Mouse (Mus musculus) embryonic facial prominence, embryonic 10.5 days (tissue): Measurements from ENCODE around the gene Vps18. TPM values are rescaled to one million over a fixed set of nuclear protein-coding genes. Genes with fewer than 3 reads are reported as not detected.

Experiments used
- DNase-seq: peaks from one replicate; pipeline ENCODE4 v3.0.0-alpha.2; 2017; ENCODE audit warnings: low spot score
- H3K27ac ChIP-seq: fragments of 300-500 bp; sonication (generic); replicated peaks from 2 replicates; pipeline ENCODE4 v1.5.1; 2016; ENCODE audit warnings: mild to moderate bottlenecking
- H3K27me3 ChIP-seq: fragments of 300-500 bp; sonication (generic); replicated peaks from 2 replicates; pipeline ENCODE4 v1.6.1; 2016; ENCODE audit warnings: low read depth, mild to moderate bottlenecking; ENCODE audit not compliant: poor library complexity, severe bottlenecking
- H3K36me3 ChIP-seq: fragments of 300-500 bp; sonication (generic); replicated peaks from 2 replicates; pipeline ENCODE4 v1.6.1; 2016; ENCODE audit warnings: mild to moderate bottlenecking, moderate library complexity
- H3K4me1 ChIP-seq: fragments of 300-500 bp; sonication (generic); 2 replicates; pipeline ENCODE4 v1.6.1; 2016
- H3K4me3 ChIP-seq: fragments of 300-500 bp; sonication (generic); 2 replicates; pipeline ENCODE4 v1.5.1; 2016; ENCODE audit warnings: mild to moderate bottlenecking, moderate library complexity
- H3K9me3 ChIP-seq: fragments of 300-500 bp; sonication (generic); 2 replicates; pipeline ENCODE4 v1.6.1; 2016; ENCODE audit warnings: mild to moderate bottlenecking
- WGBS: fragments of 180-500 bp; shearing (Covaris S2); methylation state at CpG from one replicate; pipeline ENCODE4 v1.1.7; 2016; 5-methylcytosine and 5-hydroxymethylcytosine counted together
- polyA plus RNA-seq: library from polyadenylated mRNA; unstranded; fragments of >200 nt; fragmentation: Nextera tagmentation; extraction: Ambion mirVana; gene quantifications from 2 replicates; pipeline ENCODE4 v1.2.1, GENCODE M21; 2016

Gene Vps18
- polyA plus RNA-seq, 1 experiment from 2014 or later: 23.1 TPM

DNA sequence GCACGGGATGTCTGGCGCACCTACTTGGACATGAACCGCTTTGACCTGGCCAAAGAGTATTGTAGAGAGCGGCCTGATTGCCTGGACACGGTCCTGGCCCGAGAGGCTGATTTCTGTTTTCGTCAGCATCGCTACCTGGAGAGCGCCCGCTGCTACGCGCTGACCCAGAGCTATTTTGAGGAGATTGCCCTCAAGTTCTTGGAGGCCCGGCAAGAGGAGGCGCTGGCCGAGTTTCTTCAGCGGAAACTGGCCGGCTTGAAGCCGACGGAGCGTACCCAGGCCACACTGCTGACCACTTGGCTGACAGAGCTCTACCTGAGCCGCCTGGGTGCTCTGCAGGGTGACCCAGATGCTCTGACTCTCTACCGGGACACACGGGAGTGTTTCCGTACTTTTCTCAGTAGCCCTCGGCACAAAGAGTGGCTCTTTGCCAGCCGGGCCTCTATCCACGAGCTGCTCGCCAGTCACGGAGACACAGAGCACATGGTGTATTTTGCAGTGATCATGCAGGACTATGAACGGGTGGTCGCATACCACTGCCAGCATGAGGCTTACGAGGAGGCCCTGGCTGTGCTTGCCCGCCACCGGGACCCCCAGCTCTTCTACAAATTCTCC lies 5.3 kb downstream of the Vps18 start:
- no peak for DNase-seq
- Histone ChIP-seq H3K36me3 (peaks cover 84% of the 10 kb centered on the region), H3K9me3 (no peaks in the 10 kb centered on the region), H3K4me3 (no peak overlapping the region), H3K27me3 (no peaks in the 10 kb centered on the region), H3K27ac (no peak overlapping the region), H3K4me1 (peaks cover 13% of the 10 kb centered on the region)
- WGBS: 94% methylated on average over 34 of the region's 34 CpGs

DNA sequence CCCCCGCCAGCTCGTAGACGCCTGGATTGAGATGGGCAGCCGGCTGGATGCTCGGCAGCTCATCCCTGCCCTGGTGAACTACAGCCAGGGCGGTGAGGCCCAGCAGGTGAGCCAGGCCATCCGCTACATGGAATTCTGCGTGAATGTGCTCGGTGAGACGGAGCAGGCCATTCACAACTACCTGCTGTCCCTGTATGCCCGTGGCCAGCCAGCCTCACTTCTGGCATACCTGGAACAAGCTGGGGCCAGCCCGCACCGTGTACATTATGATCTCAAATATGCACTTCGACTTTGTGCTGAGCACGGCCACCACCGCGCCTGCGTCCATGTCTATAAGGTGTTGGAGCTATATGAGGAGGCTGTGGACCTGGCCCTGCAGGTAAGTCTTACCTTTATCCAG lies 5.9 kb downstream of the Vps18 start:
- WGBS: 96% methylated on average over 18 of the region's 18 CpGs
- H3K36me3 ChIP-seq: peaks cover 89% of the 10 kb centered on the region

DNA sequence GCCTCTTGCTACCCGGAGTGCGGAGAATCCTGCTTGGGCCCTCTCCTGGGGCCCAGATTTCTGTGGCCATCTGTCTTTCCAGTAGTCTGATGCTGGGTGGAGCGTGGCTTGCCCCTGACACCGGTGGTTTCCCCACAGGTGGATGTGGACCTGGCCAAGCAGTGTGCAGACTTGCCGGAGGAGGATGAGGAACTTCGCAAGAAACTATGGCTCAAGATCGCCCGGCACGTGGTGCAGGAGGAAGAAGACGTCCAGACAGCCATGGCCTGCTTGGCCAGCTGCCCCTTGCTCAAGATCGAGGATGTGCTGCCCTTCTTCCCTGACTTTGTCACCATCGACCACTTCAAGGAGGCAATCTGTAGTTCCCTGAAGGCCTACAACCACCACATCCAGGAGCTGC lies 8.2 kb downstream of the Vps18 start:
- H3K9me3 ChIP-seq: no peaks in the 10 kb centered on the region
- DNase-seq: no peak
- no peak overlapping the region for H3K4me3 ChIP-seq
- 92% methylated on average over 12 of the region's 12 CpGs for WGBS
- peaks cover 82% of the 10 kb centered on the region for H3K36me3 ChIP-seq
- peaks cover 22% of the 10 kb centered on the region for H3K4me1 ChIP-seq
- H3K27ac ChIP-seq: no peak overlapping the region
- no peaks in the 10 kb centered on the region for H3K27me3 ChIP-seq

More for the DNA sequence above, 5.9 kb downstream of the Vps18 start:
- DNase-seq: no peak
- no peaks in the 10 kb centered on the region for H3K9me3 ChIP-seq
- no peak overlapping the region for H3K4me3 ChIP-seq
- H3K4me1 ChIP-seq: peaks cover 8% of the 10 kb centered on the region
- no peak overlapping the region for H3K27ac ChIP-seq
- no peaks in the 10 kb centered on the region for H3K27me3 ChIP-seq

DNA sequence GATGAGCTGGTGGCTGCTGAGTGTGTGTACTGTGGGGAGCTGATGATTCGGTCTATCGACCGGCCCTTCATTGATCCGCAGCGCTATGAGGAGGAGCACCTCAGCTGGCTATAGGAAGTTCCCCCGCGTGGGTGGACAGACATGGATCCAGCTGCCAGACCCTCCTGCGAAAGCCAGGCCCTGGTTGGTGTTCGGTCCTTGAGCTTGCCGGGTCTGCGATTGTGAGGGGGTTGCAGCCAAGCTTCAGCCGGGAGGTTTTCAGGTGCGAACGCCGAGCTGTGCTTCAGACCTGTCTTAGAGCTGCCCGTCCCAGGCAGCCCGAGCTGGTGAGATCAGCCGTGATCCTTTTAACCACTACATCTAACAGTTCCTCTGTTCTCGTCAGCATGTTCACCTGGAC lies 9.0 kb downstream of the Vps18 start:
- peaks cover 77% of the 10 kb centered on the region for H3K36me3 ChIP-seq
- no peak overlapping the region for H3K4me3 ChIP-seq

DNA sequence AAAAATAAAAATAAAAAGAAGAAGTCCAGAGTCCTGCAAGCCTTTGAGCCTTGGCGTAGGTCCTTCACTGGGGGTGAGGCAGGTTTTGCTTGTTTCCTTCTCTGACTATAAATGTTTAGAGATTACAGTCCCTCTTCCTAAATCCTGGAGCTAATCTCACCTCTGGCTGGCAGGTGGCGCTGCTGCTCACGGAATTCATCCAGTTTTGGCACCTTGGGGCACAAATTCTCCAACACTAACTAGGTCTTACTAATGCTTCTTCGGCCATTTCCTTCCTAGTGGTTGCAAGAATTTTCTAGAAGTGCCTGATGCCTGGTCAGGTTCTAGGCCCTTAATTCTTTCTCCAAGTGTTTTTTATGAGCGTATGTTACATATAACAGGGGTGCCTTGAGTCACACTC lies 9.8 kb downstream of the Vps18 start:
- Histone ChIP-seq H3K36me3 (peaks cover 69% of the 10 kb centered on the region), H3K4me1 (peaks cover 28% of the 10 kb centered on the region), H3K4me3 (no peak overlapping the region), H3K27me3 (no peaks in the 10 kb centered on the region), H3K27ac (no peak overlapping the region), H3K9me3 (no peaks in the 10 kb centered on the region)
- peak; percentile 58 for DNase-seq
- 54% methylated on average over 5 of the region's 5 CpGs for WGBS

More for the DNA sequence above, 9.0 kb downstream of the Vps18 start:
- no peaks in the 10 kb centered on the region for H3K27me3 ChIP-seq
- WGBS: 94% methylated on average over 19 of the region's 19 CpGs
- no peaks in the 10 kb centered on the region for H3K9me3 ChIP-seq
- peaks cover 23% of the 10 kb centered on the region for H3K4me1 ChIP-seq
- DNase-seq: no peak
- no peak overlapping the region for H3K27ac ChIP-seq

DNA sequence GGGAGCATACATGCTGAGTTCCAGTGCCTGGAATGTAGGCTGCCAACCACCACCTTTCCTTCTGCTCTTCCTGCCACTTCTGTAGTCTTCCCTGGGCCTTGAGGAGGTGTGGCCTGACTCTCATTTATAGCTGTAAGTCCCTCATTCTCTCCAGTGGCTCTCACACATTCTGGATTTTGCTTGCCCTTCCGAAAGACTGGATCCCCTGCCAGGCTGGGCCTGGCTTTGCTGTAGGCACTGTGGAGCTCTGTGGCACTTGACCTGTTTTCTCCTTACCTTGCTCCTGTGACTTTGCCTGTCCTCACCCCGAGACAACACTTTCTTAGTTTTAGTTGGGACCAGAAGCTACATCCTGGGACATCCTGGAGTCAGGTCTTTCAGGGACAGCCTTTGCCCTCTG lies 10.3 kb downstream of the Vps18 start:
- WGBS: 89% methylated on average over 2 of the region's 2 CpGs
- Histone ChIP-seq H3K36me3 (peaks cover 64% of the 10 kb centered on the region), H3K4me1 (peaks cover 33% of the 10 kb centered on the region), H3K9me3 (no peaks in the 10 kb centered on the region), H3K27me3 (no peaks in the 10 kb centered on the region), H3K27ac (no peak overlapping the region), H3K4me3 (no peak overlapping the region)
- DNase-seq: no peak

DNA sequence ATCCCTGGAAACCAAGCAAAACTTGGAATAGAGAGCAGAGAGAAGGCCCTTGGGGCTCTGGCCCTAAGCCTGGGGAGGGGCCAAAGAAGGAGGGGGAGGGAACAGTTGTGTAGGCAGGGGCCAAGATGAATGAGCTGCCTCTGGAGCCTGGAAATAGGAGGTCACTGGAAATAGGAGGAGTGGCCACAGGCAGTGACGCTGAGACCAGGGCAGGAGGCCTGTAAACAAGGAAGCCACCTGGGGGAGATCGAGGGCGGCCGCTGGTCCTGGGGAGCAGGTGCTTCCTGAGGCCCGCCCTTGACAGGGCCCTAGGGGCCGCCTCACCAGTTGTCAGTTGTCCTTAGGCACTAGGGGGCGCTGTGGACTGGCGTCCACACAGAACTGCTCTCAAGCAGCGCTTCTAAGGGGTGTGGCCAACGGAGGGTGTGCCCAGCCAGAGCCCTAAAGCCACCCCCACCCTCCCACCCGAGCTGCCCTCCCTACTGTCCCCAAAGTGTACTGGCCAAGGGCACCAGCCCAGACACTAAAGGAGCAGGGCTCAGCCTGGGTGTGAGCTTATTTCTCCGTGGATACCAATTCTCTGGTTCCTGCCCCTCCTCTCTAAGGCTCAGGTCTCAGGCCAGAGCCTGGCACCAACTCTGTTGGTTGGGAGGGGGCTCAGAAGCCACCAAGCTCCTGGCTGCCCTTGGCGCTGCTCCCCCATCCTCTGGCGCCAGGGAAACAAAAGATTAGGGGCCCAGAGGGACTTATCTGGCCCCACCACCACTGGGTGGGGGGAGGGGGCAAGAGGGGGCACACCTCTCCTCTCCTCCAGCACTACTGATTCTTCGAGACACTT lies 11.7 kb downstream of the Vps18 start:
- peak; percentile 85 for DNase-seq
- peaks cover 51% of the 10 kb centered on the region for H3K36me3 ChIP-seq
- no peaks in the 10 kb centered on the region for H3K27me3 ChIP-seq
- peak overlapping the region; percentile 40 for H3K4me3 ChIP-seq
- H3K9me3 ChIP-seq: no peaks in the 10 kb centered on the region
- H3K27ac ChIP-seq: peak overlapping the region; percentile 74
- WGBS: 7% methylated on average over 15 of the region's 15 CpGs
- H3K4me1 ChIP-seq: peaks cover 46% of the 10 kb centered on the region

DNA sequence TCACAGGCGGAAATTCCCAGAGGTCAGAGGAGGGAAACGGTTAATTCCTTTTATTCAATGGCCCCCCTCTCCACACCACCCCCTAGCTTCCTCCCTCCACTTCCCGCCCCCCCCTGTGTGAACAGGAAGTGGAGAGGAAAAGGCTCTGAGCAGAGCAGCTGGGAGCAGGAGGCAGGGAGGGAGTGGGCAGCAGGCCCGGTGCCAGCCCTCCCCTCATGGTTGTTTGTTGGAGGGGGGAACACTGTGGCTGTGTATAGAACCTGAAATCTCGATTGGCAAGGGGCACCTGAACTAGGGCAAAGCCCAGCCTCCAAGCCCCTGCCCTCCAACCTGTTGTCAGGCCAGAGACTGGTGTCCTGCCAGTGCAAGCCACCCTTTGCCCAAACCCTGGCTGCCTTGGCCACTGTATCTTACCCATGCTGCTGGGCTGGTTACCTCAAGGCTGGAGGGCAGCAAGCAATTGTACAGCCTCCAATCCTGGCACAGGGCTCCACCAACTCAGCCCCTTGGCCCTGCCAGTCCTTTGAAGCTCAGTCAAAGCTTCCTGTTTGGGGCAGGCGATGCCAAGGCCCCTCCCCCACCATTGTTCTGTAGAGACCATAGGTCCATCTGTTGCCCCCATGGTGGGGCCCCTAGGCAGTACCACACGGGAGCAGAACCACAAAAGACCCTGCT lies 12.4 kb downstream of the Vps18 start:
- Histone ChIP-seq H3K4me1 (peaks cover 54% of the 10 kb centered on the region), H3K9me3 (no peaks in the 10 kb centered on the region), H3K27ac (peak overlapping the region; percentile 74), H3K36me3 (peaks cover 46% of the 10 kb centered on the region), H3K4me3 (peak overlapping the region; percentile 40; the same call in 1 of the 2 replicates), H3K27me3 (no peaks in the 10 kb centered on the region)
- WGBS: 46% methylated on average over 7 of the region's 7 CpGs
- no peak for DNase-seq

DNA sequence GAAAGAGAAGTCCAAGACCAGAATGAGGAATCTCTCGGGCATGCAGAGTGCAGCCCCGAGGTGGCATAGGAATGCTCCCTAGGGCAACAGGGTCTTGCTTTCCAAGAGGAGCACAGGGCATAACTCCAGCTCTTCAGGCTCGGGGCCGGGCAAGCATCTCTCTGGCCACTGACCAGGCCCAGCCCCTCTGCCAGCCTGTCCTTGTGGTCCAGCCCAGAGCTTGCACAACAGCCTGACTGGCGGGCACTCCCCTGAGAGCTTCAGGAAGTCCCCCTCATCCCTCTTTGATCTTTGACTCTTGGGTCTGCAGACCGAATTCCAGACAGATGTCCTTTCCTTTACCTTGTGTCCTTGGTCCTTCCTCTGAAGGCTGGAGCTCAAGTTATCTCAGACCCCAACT lies 14.3 kb downstream of the Vps18 start:
- 0 out of 2 replicates have a peak overlapping the region, but pooled peaks have one; percentile 35 for H3K27ac ChIP-seq
- H3K36me3 ChIP-seq: peaks cover 29% of the 10 kb centered on the region
- H3K9me3 ChIP-seq: no peaks in the 10 kb centered on the region
- H3K4me1 ChIP-seq: peaks cover 57% of the 10 kb centered on the region
- H3K27me3 ChIP-seq: no peaks in the 10 kb centered on the region
- 76% methylated on average over 6 of the region's 6 CpGs for WGBS
- no peak overlapping the region for H3K4me3 ChIP-seq
- DNase-seq: no peak

DNA sequence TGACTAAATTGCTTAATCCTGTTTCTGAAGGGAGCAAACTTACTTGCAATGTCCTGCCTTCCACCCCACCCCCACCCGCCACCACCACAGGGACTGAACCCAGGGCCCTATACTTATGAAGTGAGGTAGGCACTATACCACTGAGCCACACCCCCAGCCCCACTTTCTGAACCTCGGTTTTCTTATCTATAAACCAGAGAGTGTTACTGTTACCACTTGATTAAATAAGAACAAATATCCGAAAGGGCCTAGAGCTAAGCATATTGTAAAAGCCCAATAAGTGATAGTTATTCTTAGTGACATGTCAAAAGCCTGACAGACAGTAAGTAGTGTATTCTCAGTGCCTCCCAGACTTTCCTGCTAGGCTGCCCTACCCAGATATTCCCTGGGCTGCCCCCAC lies 15.9 kb downstream of the Vps18 start:
- H3K4me3 ChIP-seq: no peak overlapping the region
- H3K36me3 ChIP-seq: peaks cover 14% of the 10 kb centered on the region
- no peaks in the 10 kb centered on the region for H3K27me3 ChIP-seq
- peak overlapping the region; percentile 55 for H3K27ac ChIP-seq
- DNase-seq: no peak
- peaks cover 57% of the 10 kb centered on the region for H3K4me1 ChIP-seq
- WGBS: 50% methylated on average over 3 of the region's 3 CpGs
- no peaks in the 10 kb centered on the region for H3K9me3 ChIP-seq

DNA sequence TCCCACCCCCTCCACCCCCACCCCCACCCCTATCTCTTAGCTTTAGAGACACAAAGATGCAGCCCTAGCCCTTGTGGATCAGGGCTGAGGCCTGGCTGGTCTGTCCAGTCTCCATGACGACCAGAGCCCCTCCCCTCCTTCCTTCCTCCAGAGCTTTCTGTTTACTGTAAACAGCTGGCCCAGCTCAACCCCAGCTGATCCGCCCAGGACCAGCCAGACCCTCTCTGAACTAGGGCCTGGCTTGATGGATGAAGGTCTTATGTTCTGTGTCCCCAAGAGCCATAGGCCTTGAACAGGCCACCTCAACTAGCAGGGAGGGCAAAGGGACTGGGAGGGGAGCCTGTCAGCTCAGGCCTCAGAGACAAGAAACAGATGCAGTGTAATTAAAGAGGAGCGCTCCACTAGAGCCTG lies 16.3 kb downstream of the Vps18 start:
- Histone ChIP-seq H3K27me3 (no peaks in the 10 kb centered on the region), H3K36me3 (peaks cover 10% of the 10 kb centered on the region), H3K4me1 (peaks cover 55% of the 10 kb centered on the region), H3K27ac (peak overlapping the region; percentile 55), H3K4me3 (no peak overlapping the region), H3K9me3 (no peaks in the 10 kb centered on the region)
- WGBS: 15% methylated on average over 3 of the region's 3 CpGs
- DNase-seq: peak; percentile 75

DNA sequence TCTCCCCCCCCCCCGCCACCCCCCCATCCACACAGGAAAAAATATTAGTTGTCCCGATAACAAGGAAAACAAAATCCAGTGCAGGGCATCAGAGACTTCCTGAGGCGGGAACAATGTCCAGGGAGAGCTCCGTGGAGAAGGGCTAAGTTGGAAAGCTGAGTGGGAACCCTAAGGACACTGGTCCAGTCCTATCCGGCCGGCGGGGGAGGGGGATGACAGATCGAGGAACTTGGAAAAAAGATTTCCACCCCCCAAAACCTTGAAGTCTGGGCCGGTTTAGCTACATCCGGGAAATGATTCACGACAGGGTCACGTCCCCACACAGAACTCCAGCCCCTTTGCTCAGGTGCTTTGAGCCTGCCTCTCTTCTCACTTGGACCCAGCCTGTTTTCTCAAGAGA lies 23.0 kb downstream of the Vps18 start:
- H3K4me1 ChIP-seq: peaks cover 48% of the 10 kb centered on the region
- 40% methylated on average over 12 of the region's 12 CpGs for WGBS
- peaks cover 3% of the 10 kb centered on the region; the same call in 1 of the 2 replicates for H3K9me3 ChIP-seq
- peaks cover 42% of the 10 kb centered on the region for H3K27me3 ChIP-seq
- H3K27ac ChIP-seq: peak overlapping the region; percentile 55
- DNase-seq: no peak
- no peaks in the 10 kb centered on the region for H3K36me3 ChIP-seq
- no peak overlapping the region for H3K4me3 ChIP-seq
